Mouse (Mus musculus) embryonic facial prominence, embryonic 11.5 days (tissue): ENCODE results near the gene Agtpbp1. TPM values are rescaled to one million over a fixed set of nuclear protein-coding genes. Genes with fewer than 3 reads are reported as not detected.

Experiments used
- ATAC-seq: fragments of 200-750 bp; cut with Nextera tagmentation; replicated peaks from 2 replicates; pipeline ENCODE4 v1.8.0; 2017; ENCODE audit warnings: low read depth; ENCODE audit not compliant: insufficient number of reproducible peaks, low FRiP score, low TSS enrichment
- DNase-seq: peaks from one replicate; pipeline ENCODE4 v3.0.0-alpha.2; 2015; ENCODE audit warnings: low spot score
- H3K27ac ChIP-seq: fragments of 300-500 bp; sonication (generic); replicated peaks from 2 replicates; pipeline ENCODE4 v1.5.1; 2014; ENCODE audit warnings: mild to moderate bottlenecking, low read depth, low read length, control low read depth
- H3K27me3 ChIP-seq: fragments of 300-500 bp; sonication (generic); 2 replicates; pipeline ENCODE4 v1.6.1; 2014; ENCODE audit warnings: mild to moderate bottlenecking, low read length, moderate library complexity, mixed read lengths; ENCODE audit not compliant: control insufficient read depth, insufficient read depth
- H3K36me3 ChIP-seq: fragments of 300-500 bp; sonication (generic); replicated peaks from 2 replicates; pipeline ENCODE4 v1.6.1; 2014; ENCODE audit warnings: low read depth, mild to moderate bottlenecking, low read length, moderate library complexity, mixed read lengths; ENCODE audit not compliant: control insufficient read depth, insufficient read depth
- H3K4me1 ChIP-seq: fragments of 300-500 bp; sonication (generic); 2 replicates; pipeline ENCODE4 v1.6.1; 2014; ENCODE audit warnings: low read length, mixed read lengths; ENCODE audit not compliant: control insufficient read depth, insufficient read depth
- H3K4me2 ChIP-seq: fragments of 300-500 bp; sonication (generic); 2 replicates; pipeline ENCODE4 v1.6.1; 2014; ENCODE audit warnings: low read depth, mild to moderate bottlenecking, control low read depth, low read length, moderate library complexity
- H3K4me3 ChIP-seq: fragments of 300-500 bp; sonication (generic); 2 replicates; pipeline ENCODE4 v1.5.1; 2014; ENCODE audit warnings: low read depth, low read length, control low read depth
- H3K9ac ChIP-seq: fragments of 300-500 bp; sonication (generic); replicated peaks from 2 replicates; pipeline ENCODE4 v1.6.1; 2014; ENCODE audit warnings: mild to moderate bottlenecking, control low read depth, low read length
- H3K9me3 ChIP-seq: fragments of 300-500 bp; sonication (generic); replicated peaks from 2 replicates; pipeline ENCODE4 v1.6.1; 2016; ENCODE audit warnings: mild to moderate bottlenecking, low read length, inconsistent platforms, mixed read lengths; ENCODE audit not compliant: control insufficient read depth
- WGBS: fragments of 180-500 bp; shearing (Covaris S2); extraction: QIAGEN DNeasy Blood & Tissue Kit; methylation state at CpG from one replicate; pipeline ENCODE4 v1.1.7; 2014; 5-methylcytosine and 5-hydroxymethylcytosine counted together
- polyA plus RNA-seq: library from polyadenylated mRNA; unstranded; fragments of >200 nt; fragmentation: Nextera tagmentation; extraction: Ambion mirVana; gene quantifications from 2 replicates; pipeline ENCODE4 v1.2.1, GENCODE M21; 2014

Agtpbp1 gene
- polyA plus RNA-seq, 1 experiment from 2014 or later, result 17.8 TPM

GRCm38 (mm10) chr13:59571107-59571506, 13.9 kb downstream of the Agtpbp1 start:
- ATAC-seq, result no peak

GRCm38 (mm10) chr13:59565945-59566520, 19.0 kb downstream of the Agtpbp1 start:
- Histone ChIP-seq H3K27me3 (no peaks in the 10 kb centered on the region), H3K4me1 (no peaks in the 10 kb centered on the region), H3K4me3 (no peak overlapping the region), H3K27ac (no peak overlapping the region), H3K9ac (no peak overlapping the region), H3K36me3 (no peaks in the 10 kb centered on the region), H3K4me2 (no peak overlapping the region), H3K9me3 (no peaks in the 10 kb centered on the region)
- 56% methylated on average over 9 of the region's 9 CpGs for WGBS
- ATAC-seq, result no peak
- DNase-seq, result no peak

More at GRCm38 (mm10) chr13:59571107-59571506, 13.9 kb downstream of the Agtpbp1 start:
- no peaks in the 10 kb centered on the region for H3K27me3 ChIP-seq
- H3K36me3 ChIP-seq, result no peaks in the 10 kb centered on the region
- no peak overlapping the region for H3K4me2 ChIP-seq
- no peaks in the 10 kb centered on the region for H3K9me3 ChIP-seq
- no peak for DNase-seq
- H3K4me1 ChIP-seq, result no peaks in the 10 kb centered on the region
- WGBS, result 89% methylated on average over 6 of the region's 6 CpGs
- no peak overlapping the region for H3K9ac ChIP-seq
- H3K4me3 ChIP-seq, result no peak overlapping the region
- no peak overlapping the region for H3K27ac ChIP-seq

- Histone ChIP-seq H3K4me3 (no peak overlapping the region), H3K27ac (no peak overlapping the region), H3K9ac (no peak overlapping the region), H3K36me3 (no peaks in the 10 kb centered on the region), H3K4me1 (no peaks in the 10 kb centered on the region), H3K9me3 (no peaks in the 10 kb centered on the region), H3K4me2 (no peak overlapping the region), H3K27me3 (no peaks in the 10 kb centered on the region)
- 82% methylated on average over 10 of the region's 10 CpGs for WGBS
- ATAC-seq (no peak), DNase-seq (no peak)
Observed at GRCm38 (mm10) chr13:59564923-59565322, 20.1 kb downstream of the Agtpbp1 start.

- Histone ChIP-seq H3K36me3 (no peaks in the 10 kb centered on the region), H3K4me2 (no peak overlapping the region), H3K9me3 (no peaks in the 10 kb centered on the region), H3K4me3 (no peak overlapping the region), H3K27me3 (no peaks in the 10 kb centered on the region), H3K27ac (no peak overlapping the region), H3K9ac (no peak overlapping the region), H3K4me1 (no peaks in the 10 kb centered on the region)
- DNase-seq, result no peak
- no peak for ATAC-seq
- 91% methylated on average over 4 of the region's 4 CpGs for WGBS
Observed at GRCm38 (mm10) chr13:59564505-59564904, 20.5 kb downstream of the Agtpbp1 start.

GRCm38 (mm10) chr13:59562471-59562870, 22.6 kb downstream of the Agtpbp1 start:
- Histone ChIP-seq H3K4me2 (no peak overlapping the region), H3K9me3 (no peaks in the 10 kb centered on the region), H3K27me3 (no peaks in the 10 kb centered on the region), H3K36me3 (no peaks in the 10 kb centered on the region), H3K4me3 (no peak overlapping the region), H3K9ac (no peak overlapping the region), H3K4me1 (no peaks in the 10 kb centered on the region), H3K27ac (no peak overlapping the region)
- DNase-seq (no peak), ATAC-seq (no peak)
- WGBS, result 91% methylated on average over 2 of the region's 2 CpGs

- H3K4me2 ChIP-seq, result no peak overlapping the region
- no peaks in the 10 kb centered on the region for H3K9me3 ChIP-seq
- 91% methylated on average over 5 of the region's 5 CpGs for WGBS
- no peak overlapping the region for H3K27ac ChIP-seq
- no peaks in the 10 kb centered on the region for H3K36me3 ChIP-seq
- H3K4me3 ChIP-seq, result no peak overlapping the region
- H3K9ac ChIP-seq, result no peak overlapping the region
- no peaks in the 10 kb centered on the region for H3K4me1 ChIP-seq
- H3K27me3 ChIP-seq, result no peaks in the 10 kb centered on the region
- ATAC-seq (no peak), DNase-seq (no peak)
Observed at GRCm38 (mm10) chr13:59558776-59559175, 26.3 kb downstream of the Agtpbp1 start.

- WGBS, result 1% methylated on average over 41 of the region's 73 CpGs
- no peaks in the 10 kb centered on the region for H3K36me3 ChIP-seq
- H3K4me2 ChIP-seq, result peak overlapping the region; percentile 89
- peak overlapping the region; percentile 79 for H3K4me3 ChIP-seq
- no peaks in the 10 kb centered on the region for H3K27me3 ChIP-seq
- peak; percentile 87 for DNase-seq
- H3K27ac ChIP-seq, result peak overlapping the region; percentile 60; the same call in 1 of the 2 replicates
- H3K4me1 ChIP-seq, result no peaks in the 10 kb centered on the region
- H3K9me3 ChIP-seq, result no peaks in the 10 kb centered on the region
- H3K9ac ChIP-seq, result peak overlapping the region; percentile 80
- ATAC-seq, result peak; percentile 85
Observed at GRCm38 (mm10) chr13:59557185-59557985, 27.6 kb downstream of the Agtpbp1 start.

GRCm38 (mm10) chr13:59556670-59557069, 28.4 kb downstream of the Agtpbp1 start:
- Histone ChIP-seq H3K9me3 (no peaks in the 10 kb centered on the region), H3K4me3 (peak overlapping the region; percentile 79), H3K4me2 (peak overlapping the region; percentile 89), H3K27ac (peak overlapping the region; percentile 60; the same call in 1 of the 2 replicates), H3K4me1 (no peaks in the 10 kb centered on the region), H3K9ac (peak overlapping the region; percentile 80), H3K36me3 (no peaks in the 10 kb centered on the region), H3K27me3 (no peaks in the 10 kb centered on the region)
- ATAC-seq (peak; percentile 79), DNase-seq (peak; percentile 59)
- WGBS, result under 1% methylated on average over 39 of the region's 45 CpGs
